Mouse (Mus musculus) heart, embryonic 13.5 days (tissue): Measurements from ENCODE around the gene Ei24. TPM values are rescaled to one million over a fixed set of nuclear protein-coding genes. Genes with fewer than 3 reads are reported as not detected.

Source experiments
- ATAC-seq: fragments of 200-750 bp; cut with Nextera tagmentation; 2 replicates; pipeline ENCODE4 v1.8.0; 2017; ENCODE audit warnings: moderate TSS enrichment; ENCODE audit not compliant: insufficient number of reproducible peaks, low FRiP score, low TSS enrichment; ENCODE audit errors: extremely low read depth
- H3K27ac ChIP-seq: fragments of 300-500 bp; sonication (generic); replicated peaks from 2 replicates; pipeline ENCODE4 v1.5.1; 2015; ENCODE audit warnings: moderate library complexity, mild to moderate bottlenecking, inconsistent platforms
- H3K27me3 ChIP-seq: fragments of 300-500 bp; sonication (generic); replicated peaks from 2 replicates; pipeline ENCODE4 v1.6.1; 2015; ENCODE audit warnings: mild to moderate bottlenecking, inconsistent platforms
- H3K36me3 ChIP-seq: fragments of 300-500 bp; sonication (generic); 2 replicates; pipeline ENCODE4 v1.6.1; 2015; ENCODE audit warnings: mild to moderate bottlenecking, inconsistent platforms
- H3K4me1 ChIP-seq: fragments of 300-500 bp; sonication (generic); 2 replicates; pipeline ENCODE4 v1.6.1; 2015; ENCODE audit warnings: inconsistent platforms
- H3K4me2 ChIP-seq: fragments of 300-500 bp; sonication (generic); 2 replicates; pipeline ENCODE4 v1.6.1; 2015; ENCODE audit warnings: inconsistent platforms, mild to moderate bottlenecking, moderate library complexity
- H3K4me3 ChIP-seq: fragments of 300-500 bp; sonication (generic); 2 replicates; pipeline ENCODE4 v1.5.1; 2015; ENCODE audit warnings: moderate library complexity, mild to moderate bottlenecking, inconsistent platforms
- H3K9ac ChIP-seq: fragments of 300-500 bp; sonication (generic); 2 replicates; pipeline ENCODE4 v1.6.1; 2015; ENCODE audit warnings: inconsistent platforms, mild to moderate bottlenecking, moderate library complexity
- H3K9me3 ChIP-seq: fragments of 300-500 bp; sonication (generic); 2 replicates; pipeline ENCODE4 v1.6.1; 2016; ENCODE audit warnings: inconsistent platforms
- WGBS: fragments of 180-500 bp; shearing (Covaris S2); methylation state at CpG from one replicate; pipeline ENCODE4 v1.1.7; 2015; ENCODE audit warnings: mixed read lengths; 5-methylcytosine and 5-hydroxymethylcytosine counted together
- polyA plus RNA-seq: library from polyadenylated mRNA; unstranded; fragments of >200 nt; fragmentation: Nextera tagmentation; extraction: Ambion mirVana; gene quantifications from 2 replicates; pipeline ENCODE4 v1.2.1, GENCODE M21; 2015

Gene Ei24
- polyA plus RNA-seq, 1 experiment from 2014 or later = 63.4 TPM

GRCm38 (mm10) chr9:36792191-36792590 lies 5.0 kb downstream of the Ei24 start:
- ATAC-seq = no peak
- WGBS = 87% methylated on average over 3 of the region's 3 CpGs
- Histone ChIP-seq H3K27me3 (no peaks in the 10 kb centered on the region), H3K4me2 (no peak overlapping the region), H3K9ac (no peak overlapping the region), H3K36me3 (peaks cover 56% of the 10 kb centered on the region), H3K4me3 (no peak overlapping the region), H3K9me3 (no peaks in the 10 kb centered on the region; the same call in 1 of the 2 replicates), H3K4me1 (peaks cover 28% of the 10 kb centered on the region), H3K27ac (no peak overlapping the region)

GRCm38 (mm10) chr9:36783921-36784320 lies 13.3 kb downstream of the Ei24 start:
- Histone ChIP-seq H3K4me1 (no peaks in the 10 kb centered on the region), H3K27me3 (no peaks in the 10 kb centered on the region), H3K4me2 (no peak overlapping the region), H3K36me3 (peaks cover 94% of the 10 kb centered on the region), H3K9me3 (no peaks in the 10 kb centered on the region; the same call in 1 of the 2 replicates), H3K9ac (no peak overlapping the region), H3K27ac (no peak overlapping the region), H3K4me3 (no peak overlapping the region)
- no peak for ATAC-seq
- WGBS = 86% methylated on average over 2 of the region's 2 CpGs

DNA sequence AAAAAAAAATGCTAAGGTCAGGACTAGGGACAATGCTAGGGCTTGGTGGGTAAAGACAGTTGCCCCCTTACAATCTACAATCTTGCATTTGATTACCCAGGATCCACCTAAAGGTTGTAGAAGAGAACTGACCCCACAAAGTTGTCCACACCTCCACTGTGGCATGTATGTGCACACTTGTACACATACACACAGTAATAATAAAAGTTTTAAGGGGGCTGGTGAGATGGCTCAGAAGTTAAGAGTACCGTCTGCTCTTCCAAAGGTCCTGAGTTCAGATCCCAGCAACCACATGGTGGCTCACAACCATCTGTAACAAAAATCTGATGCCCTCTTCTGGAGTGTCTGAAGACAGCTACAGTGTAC lies 28.2 kb downstream of the Ei24 start:
- WGBS = 77% methylated on average over 1 of the region's 1 CpGs
- H3K9ac ChIP-seq = peak overlapping the region; percentile 87

GRCm38 (mm10) chr9:36768156-36769047 lies 28.8 kb downstream of the Ei24 start:
- peak overlapping the region; percentile 78 for H3K4me2 ChIP-seq
- no peaks in the 10 kb centered on the region for H3K27me3 ChIP-seq
- no peak for ATAC-seq
- peak overlapping the region; percentile 92 for H3K27ac ChIP-seq
- no peaks in the 10 kb centered on the region for H3K9me3 ChIP-seq
- H3K9ac ChIP-seq = peak overlapping the region; percentile 87
- peak overlapping the region; percentile 97 for H3K4me3 ChIP-seq
- WGBS = 10% methylated on average over 25 of the region's 25 CpGs
- H3K4me1 ChIP-seq = peaks cover 22% of the 10 kb centered on the region
- H3K36me3 ChIP-seq = peaks cover 17% of the 10 kb centered on the region

More for the DNA sequence above, 28.2 kb downstream of the Ei24 start:
- Histone ChIP-seq H3K4me2 (peak overlapping the region; percentile 78), H3K27ac (0 out of 2 replicates have a peak overlapping the region, but pooled peaks have one; percentile 92), H3K27me3 (no peaks in the 10 kb centered on the region), H3K4me1 (peaks cover 22% of the 10 kb centered on the region), H3K4me3 (peak overlapping the region; percentile 97; the same call in 1 of the 2 replicates), H3K9me3 (no peaks in the 10 kb centered on the region), H3K36me3 (peaks cover 12% of the 10 kb centered on the region)
- no peak for ATAC-seq

DNA sequence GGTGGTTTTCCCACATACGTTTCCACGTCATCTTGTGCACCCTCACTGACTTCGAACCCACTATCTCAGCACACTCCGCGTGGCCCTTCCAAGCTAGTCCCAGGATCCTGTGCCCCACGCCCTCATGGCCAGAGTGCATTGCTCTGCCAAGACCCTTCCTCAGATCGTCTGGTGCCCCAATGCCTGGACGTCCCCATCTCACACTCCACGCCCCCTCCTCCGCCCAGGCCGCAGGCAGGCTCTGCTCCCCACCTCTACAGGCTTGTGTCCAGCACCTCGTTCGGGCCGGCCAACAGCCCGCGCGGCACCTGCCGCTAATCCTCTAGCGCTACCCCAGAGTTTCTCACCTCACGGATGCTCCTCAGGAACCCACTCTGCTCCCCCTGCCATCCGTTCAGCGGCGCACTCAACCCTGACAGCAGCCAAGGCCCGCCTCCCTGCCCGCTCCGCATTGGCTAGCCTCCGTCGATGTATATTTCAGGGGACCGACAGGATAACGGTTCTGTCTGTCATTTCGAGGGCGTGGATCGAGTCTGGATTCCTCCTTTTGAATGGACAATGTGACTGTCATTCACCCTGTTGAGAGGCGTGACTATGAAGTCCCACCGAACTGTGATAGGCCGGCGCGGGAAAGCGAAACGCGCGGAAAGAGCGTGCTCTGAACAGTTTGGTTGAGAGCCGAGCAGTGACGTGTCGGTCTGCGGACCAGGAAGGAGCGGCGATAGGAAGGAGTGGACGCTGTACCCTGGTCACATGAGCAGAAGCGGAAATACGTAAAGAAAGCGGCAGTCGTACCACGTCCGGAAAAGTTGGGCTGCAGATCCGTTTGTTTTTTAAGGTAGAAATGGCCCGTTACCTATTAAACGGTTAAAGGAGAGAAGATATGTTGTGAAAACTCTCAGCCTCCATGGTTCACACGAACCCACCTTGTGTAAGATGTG lies 29.7 kb downstream of the Ei24 start, which contains the start of gene Stt3a:
TSS of gene Stt3a (minus strand) at position 477 of the 941 bp plus-strand sequence.
- peaks cover 22% of the 10 kb centered on the region for H3K4me1 ChIP-seq
- H3K4me3 ChIP-seq = peak within 1 kb of the TSS; percentile 97
- H3K9ac ChIP-seq = peak within 1 kb of the TSS; percentile 96
- no peaks in the 10 kb centered on the region for H3K9me3 ChIP-seq
- peak within 1 kb of the TSS; percentile 88 for H3K4me2 ChIP-seq
- under 1% methylated on average over 60 of the region's 60 CpGs for WGBS
- ATAC-seq = peak; percentile 100
- H3K27me3 ChIP-seq = no peaks in the 10 kb centered on the region
- peaks cover 26% of the 10 kb centered on the region for H3K36me3 ChIP-seq
- peak within 1 kb of the TSS; percentile 92 for H3K27ac ChIP-seq

DNA sequence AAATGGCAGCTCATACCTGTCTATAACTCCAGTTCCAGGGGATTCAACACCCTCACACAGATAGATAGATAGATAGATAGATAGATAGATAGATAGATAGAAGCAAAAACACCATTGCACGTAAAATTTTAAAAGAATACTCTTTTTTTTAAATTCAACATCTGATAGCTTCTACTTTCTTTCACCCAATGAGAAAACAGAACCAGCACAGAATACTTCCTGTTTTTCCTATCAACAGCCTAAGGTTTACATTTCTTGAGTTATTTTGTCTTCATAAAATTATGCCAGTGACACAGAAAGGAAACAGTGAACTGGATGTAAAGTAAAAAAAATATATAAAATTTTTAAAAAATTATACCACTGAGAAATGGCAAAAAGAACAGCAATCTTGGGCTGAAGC lies 32.8 kb downstream of the Ei24 start:
- WGBS = 98% methylated on average over 1 of the region's 1 CpGs
- H3K36me3 ChIP-seq = peaks cover 51% of the 10 kb centered on the region
- H3K27me3 ChIP-seq = no peaks in the 10 kb centered on the region

More for the DNA sequence above, 32.8 kb downstream of the Ei24 start:
- Histone ChIP-seq H3K9ac (no peak overlapping the region), H3K4me2 (no peak overlapping the region), H3K4me1 (peaks cover 22% of the 10 kb centered on the region), H3K9me3 (no peaks in the 10 kb centered on the region), H3K4me3 (no peak overlapping the region), H3K27ac (no peak overlapping the region)
- ATAC-seq = no peak

Other genes starting within 250 kb of the Ei24 start
- not detected in 2 replicates for gene Gm17689, start 214.8 kb downstream of the Ei24 start, polyA plus RNA-seq
- gene A630095E13Rik, start 154.0 kb downstream of the Ei24 start, polyA plus RNA-seq = not detected in 2 replicates
- gene Acrv1, start 104.2 kb downstream of the Ei24 start, polyA plus RNA-seq = not detected in 2 replicates
- gene Chek1, start 70.3 kb downstream of the Ei24 start, polyA plus RNA-seq = 19.5 and 20.1 TPM in 2 replicates
- gene Stt3a, start 29.7 kb downstream of the Ei24 start, polyA plus RNA-seq = 140 and 154 TPM in 2 replicates
- gene Fez1, start 24.5 kb upstream of the Ei24 start, polyA plus RNA-seq = 2.3 and 2.6 TPM in 2 replicates